Mouse (Mus musculus) CH12.LX (cell line): ENCODE data around the gene Kcnj2. TPM values are rescaled to one million over a fixed set of nuclear protein-coding genes. Genes with fewer than 3 reads are reported as not detected.

Experiments
- DNase-seq: peaks from one replicate; pipeline ENCODE4 v3.0.0-alpha.2; 2013; ENCODE audit errors: extremely low read depth
- H3K27ac ChIP-seq: 2 replicates; pipeline ENCODE4 v1.5.1; 2012; ENCODE audit warnings: low read depth, mild to moderate bottlenecking, control low read depth, moderate library complexity; ENCODE audit not compliant: insufficient read depth
- H3K27me3 ChIP-seq: replicated peaks from 2 replicates; pipeline ENCODE3; 2012; ENCODE audit warnings: inconsistent platforms
- H3K36me3 ChIP-seq, 2 experiments: replicated peaks in 1 of 2; 2 replicates each; pipeline versions ENCODE3 to v1.6.1; 2012; ENCODE audit warnings: inconsistent platforms in 1 of 2, low read length in 1 of 2, mild to moderate bottlenecking in 1 of 2, mixed read lengths in 1 of 2, moderate library complexity in 1 of 2; ENCODE audit not compliant: control insufficient read depth in 1 of 2, insufficient read depth in 1 of 2
- H3K4me1 ChIP-seq, 2 experiments: 2 replicates each; pipeline ENCODE4 v1.6.1; 2012; ENCODE audit warnings: inconsistent platforms in 1 of 2, moderate library complexity in 1 of 2; ENCODE audit not compliant: insufficient read depth in 2 of 2, control insufficient read depth in 1 of 2
- H3K4me2 ChIP-seq: 2 replicates; pipeline ENCODE4 v1.6.1; 2012; ENCODE audit warnings: low read depth, mild to moderate bottlenecking, control low read depth; ENCODE audit not compliant: poor library complexity, insufficient read depth, severe bottlenecking
- H3K4me3 ChIP-seq, 3 experiments: fragments of 150-350 bp in 1 of 3; sonication (generic) in 1 of 3; replicated peaks in 1 of 3; 2 replicates each; pipeline versions ENCODE3 to v1.5.1; 2011 to 2012; ENCODE audit warnings: low read depth in 2 of 3, low read length in 2 of 3, mild to moderate bottlenecking in 2 of 3, moderate library complexity in 2 of 3, control low read depth in 1 of 3, improper control_type of control experiment in 1 of 3, inconsistent platforms in 1 of 3, mixed read lengths in 1 of 3; ENCODE audit not compliant: poor library complexity in 1 of 3
- H3K79me2 ChIP-seq: replicated peaks from 2 replicates; pipeline ENCODE4 v1.6.1; 2012; ENCODE audit warnings: mild to moderate bottlenecking, moderate library complexity; ENCODE audit not compliant: control insufficient read depth, poor library complexity, insufficient read depth, severe bottlenecking; ENCODE audit errors: extremely low read depth
- H3K9ac ChIP-seq: 2 replicates; pipeline ENCODE4 v1.6.1; 2012; ENCODE audit warnings: low read depth, mild to moderate bottlenecking, control low read depth, moderate library complexity; ENCODE audit not compliant: insufficient read depth
- H3K9me3 ChIP-seq: replicated peaks from 2 replicates; pipeline ENCODE3; 2012; ENCODE audit warnings: low read length, inconsistent platforms, mixed read lengths
- CHD2 ChIP-seq: IDR thresholded peaks from 2 replicates; pipeline ENCODE4 v1.6.1; 2011; ENCODE audit warnings: low read length, improper control_type of control experiment
- ELF1 ChIP-seq: IDR thresholded peaks from 2 replicates; pipeline ENCODE4 v1.6.1; 2014; ENCODE audit warnings: low read depth, mild to moderate bottlenecking, inconsistent platforms, low read length, improper control_type of control experiment
- EP300 ChIP-seq: IDR thresholded peaks from 2 replicates; pipeline ENCODE4 v1.6.1; 2011; ENCODE audit warnings: low read length, improper control_type of control experiment
- ETS1 ChIP-seq: conservative IDR thresholded peaks from 2 replicates; pipeline ENCODE4 v1.6.1; 2012; ENCODE audit warnings: low read depth, mild to moderate bottlenecking, inconsistent platforms, low read length, improper control_type of control experiment, moderate library complexity
- GABPA ChIP-seq: IDR thresholded peaks from 2 replicates; pipeline ENCODE4 v1.6.1; 2012; ENCODE audit warnings: low read depth, low read length, improper control_type of control experiment, inconsistent platforms; ENCODE audit not compliant: insufficient replicate concordance
- HCFC1 ChIP-seq: IDR thresholded peaks from 2 replicates; pipeline ENCODE4 v1.6.1; 2012; ENCODE audit warnings: low read depth, mild to moderate bottlenecking, inconsistent platforms, low read length, improper control_type of control experiment
- IRF4 ChIP-seq: IDR thresholded peaks from 2 replicates; pipeline ENCODE4 v1.6.1; 2014; ENCODE audit warnings: low read depth, mild to moderate bottlenecking, inconsistent platforms, low read length, improper control_type of control experiment
- JUN ChIP-seq: IDR thresholded peaks from 2 replicates; pipeline ENCODE4 v1.6.1; 2011; ENCODE audit warnings: low read depth, mild to moderate bottlenecking, low read length, improper control_type of control experiment, moderate library complexity; ENCODE audit not compliant: insufficient read depth
- JUND ChIP-seq: conservative IDR thresholded peaks from 2 replicates; pipeline ENCODE4 v1.6.1; 2011; ENCODE audit warnings: low read depth, low read length, improper control_type of control experiment
- KAT2A ChIP-seq: IDR thresholded peaks from 2 replicates; pipeline ENCODE4 v1.6.1; 2012; ENCODE audit warnings: low read length, improper control_type of control experiment, inconsistent platforms; ENCODE audit not compliant: insufficient replicate concordance
- MAFK ChIP-seq: IDR thresholded peaks from 2 replicates; pipeline ENCODE4 v1.6.1; 2011; ENCODE audit warnings: low read length, improper control_type of control experiment; ENCODE audit not compliant: insufficient replicate concordance
- MEF2A ChIP-seq: IDR thresholded peaks from 2 replicates; pipeline ENCODE4 v1.6.1; 2014; ENCODE audit warnings: low read depth, mild to moderate bottlenecking, inconsistent platforms, low read length, improper control_type of control experiment, borderline replicate concordance
- NELFE ChIP-seq: IDR thresholded peaks from 2 replicates; pipeline ENCODE4 v1.6.1; 2011; ENCODE audit warnings: low read depth, low read length, improper control_type of control experiment
- RCOR1 ChIP-seq: conservative IDR thresholded peaks from 2 replicates; pipeline ENCODE4 v1.6.1; 2012; ENCODE audit warnings: low read depth, mild to moderate bottlenecking, inconsistent platforms, low read length, improper control_type of control experiment
- UBTF ChIP-seq: IDR thresholded peaks from 2 replicates; pipeline ENCODE4 v1.6.1; 2012; ENCODE audit warnings: low read depth, mild to moderate bottlenecking, inconsistent platforms, low read length, improper control_type of control experiment, moderate library complexity
- USF1 ChIP-seq: IDR thresholded peaks from 2 replicates; pipeline ENCODE4 v1.6.1; 2014; ENCODE audit warnings: low read depth, mild to moderate bottlenecking, inconsistent platforms, low read length, improper control_type of control experiment
- ZMIZ1 ChIP-seq: IDR thresholded peaks from 2 replicates; pipeline ENCODE4 v1.6.1; 2012; ENCODE audit warnings: low read depth, mild to moderate bottlenecking, inconsistent platforms, low read length, improper control_type of control experiment
- dilution Hi-C: fragments of 300-500 bp; cut with MboI; formaldehyde crosslinking; loops from 2 replicates; pipeline ENCODE4 v1.14.3; 2020; ENCODE audit warnings: low sequenced_read_pairs; ENCODE audit not compliant: extremely low pct_unique_long_range_greater_than_20kb, extremely low pct_ligation_motif_present
- in situ Hi-C: fragments of 300-500 bp; cut with MboI; formaldehyde crosslinking; loops from 3 replicates; pipeline ENCODE4 v1.14.3; 2019; ENCODE audit warnings: low sequenced_read_pairs, low pct_ligation_motif_present, low pct_unique_long_range_greater_than_20kb, mixed read lengths
- polyA plus RNA-seq: library from polyadenylated mRNA; unstranded; fragments of >175 nt; gene quantifications from 2 replicates; pipeline ENCODE4 v1.2.1, GENCODE M21; 2012; ENCODE audit warnings: low read depth; ENCODE audit not compliant: insufficient read length
- total RNA-seq, 2 experiments: library from RNA; depleted of rRNA; stranded (reverse); fragments of 300-350 nt in 1 of 2; fragments of >200 nt in 1 of 2; gene quantifications; 2 replicates each; pipeline ENCODE4 v1.2.3; 2012 to 2014

Kcnj2 gene
- total and polyA plus RNA-seq, 3 experiments = under 0.01 to 0.11 (median 0.09) TPM

- no peak for DNase-seq
- dilution Hi-C loops = no loop called here
Observed at GRCm38 (mm10) chr11:111100651-111101050, 34.7 kb downstream of the Kcnj2 start.

GRCm38 (mm10) chr11:111101620-111102176, 35.7 kb downstream of the Kcnj2 start:
- H3K27me3 ChIP-seq = no peaks in the 10 kb centered on the region
- peaks cover 0 to 6% of the 10 kb centered on the region in 2 experiments; a peak in 1 of 4 replicates for H3K4me1 ChIP-seq
- H3K36me3 ChIP-seq = no peaks in the 10 kb centered on the region
- TF ChIP-seq MEF2A = no peak
- no peak for TF ChIP-seq KAT2A
- H3K4me2 ChIP-seq = no peak overlapping the region
- dilution Hi-C loops (no loop called here), in situ Hi-C loops (no loop called here)
- H3K9ac ChIP-seq = no peak overlapping the region
- H3K9me3 ChIP-seq = no peaks in the 10 kb centered on the region
- no peak overlapping the region for H3K27ac ChIP-seq
- DNase-seq = no peak
- H3K4me3 ChIP-seq = no peak overlapping the region
- no peaks in the 10 kb centered on the region for H3K79me2 ChIP-seq

More at GRCm38 (mm10) chr11:111100651-111101050, 34.7 kb downstream of the Kcnj2 start:
- H3K4me1 ChIP-seq = peaks cover 0 to 7% of the 10 kb centered on the region in 2 experiments; a peak in 1 of 4 replicates
- in situ Hi-C loops = no loop called here
- no peaks in the 10 kb centered on the region for H3K9me3 ChIP-seq
- H3K4me2 ChIP-seq = no peak overlapping the region
- no peaks in the 10 kb centered on the region for H3K27me3 ChIP-seq
- no peak overlapping the region for H3K27ac ChIP-seq
- no peaks in the 10 kb centered on the region for H3K36me3 ChIP-seq
- H3K79me2 ChIP-seq = no peaks in the 10 kb centered on the region
- TF ChIP-seq CHD2 = no peak
- no peak for TF ChIP-seq USF1
- H3K9ac ChIP-seq = no peak overlapping the region
- no peak overlapping the region for H3K4me3 ChIP-seq

- H3K4me3 ChIP-seq = no peak overlapping the region
- no peak for DNase-seq
- TF ChIP-seq ZMIZ1 = no peak
- H3K27ac ChIP-seq = no peak overlapping the region
- no peaks in the 10 kb centered on the region for H3K79me2 ChIP-seq
- dilution Hi-C loops = no loop called here
- H3K9ac ChIP-seq = no peak overlapping the region
- no peaks in the 10 kb centered on the region for H3K27me3 ChIP-seq
- H3K4me1 ChIP-seq = peaks cover 0 to 3% of the 10 kb centered on the region in 2 experiments; a peak in 1 of 4 replicates
- no peaks in the 10 kb centered on the region for H3K36me3 ChIP-seq
- in situ Hi-C loops = no loop called here
- no peaks in the 10 kb centered on the region for H3K9me3 ChIP-seq
- no peak overlapping the region for H3K4me2 ChIP-seq
Observed at GRCm38 (mm10) chr11:111104422-111104821, 38.5 kb downstream of the Kcnj2 start.

- H3K36me3 ChIP-seq = no peaks in the 10 kb centered on the region
- no peak for TF ChIP-seq JUND
- no peak for TF ChIP-seq UBTF
- TF ChIP-seq IRF4 = no peak
- no peak for TF ChIP-seq ELF1
- TF ChIP-seq MEF2A = no peak
- no peak for TF ChIP-seq HCFC1
- TF ChIP-seq EP300 = no peak
- no peak for TF ChIP-seq ETS1
- TF ChIP-seq NELFE = no peak
- TF ChIP-seq MAFK = no peak
- no peak for TF ChIP-seq JUN
- TF ChIP-seq RCOR1 = no peak
- TF ChIP-seq GABPA = no peak
- TF ChIP-seq, all 38 proteins: peak for 0
- in situ Hi-C loops (no loop called here), dilution Hi-C loops (no loop called here)
- no peaks in the 10 kb centered on the region for H3K27me3 ChIP-seq
- no peaks in the 10 kb centered on the region for H3K4me1 ChIP-seq
- H3K9me3 ChIP-seq = no peaks in the 10 kb centered on the region
- H3K4me3 ChIP-seq = no peak overlapping the region
- no peak for DNase-seq
- no peaks in the 10 kb centered on the region for H3K79me2 ChIP-seq
- H3K4me2 ChIP-seq = no peak overlapping the region
- no peak overlapping the region for H3K27ac ChIP-seq
- H3K9ac ChIP-seq = no peak overlapping the region
Observed at GRCm38 (mm10) chr11:111108130-111108529, 42.2 kb downstream of the Kcnj2 start.
